Mouse (Mus musculus): ENCODE measurements around the gene Zfp213.
"Not testable (repeated sequence)": the region's sequence is repeated elsewhere in the genome, so short reads cannot be mapped to it uniquely, and the experiment has no call there.

GRCm38 (mm10) chr17:23531408-23531807, 32.6 kb downstream of the Zfp213 start:
- TF ChIP-seq EP300 (optimal IDR thresholded peaks at IDR 0.05); CTCF (IDR thresholded peaks at IDR 0.05; ENCODE audit: low read depth): not testable (repeated sequence)
